Mouse (Mus musculus) thymus, postnatal 14 days (tissue): Measurements from ENCODE around the gene Tmem132b.

ENCODE experiments used
- DNase-seq: peaks from one replicate; pipeline ENCODE4 v3.0.0; 2021

Gene Tmem132b

DNA sequence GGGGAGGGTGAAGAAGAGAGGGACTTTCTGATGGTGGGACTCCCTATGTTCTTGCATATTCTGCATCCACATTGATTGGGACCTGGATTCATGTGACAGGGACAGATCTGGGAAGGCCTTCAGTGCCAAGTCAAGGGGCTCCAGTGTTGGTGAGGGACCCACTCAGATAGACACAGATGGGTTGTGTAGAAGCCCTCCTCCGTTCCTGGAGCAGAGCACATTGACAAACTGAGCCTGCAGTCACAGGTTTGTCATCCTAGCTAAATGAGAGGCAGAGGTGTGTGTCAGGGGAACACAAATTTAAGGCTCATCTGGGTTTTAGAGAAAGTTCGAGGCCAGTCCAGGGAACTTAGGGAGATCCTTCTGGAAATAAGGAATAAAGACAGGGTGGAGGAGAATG is 51.7 kb downstream of the Tmem132b start:
- DNase-seq = no peak

DNA sequence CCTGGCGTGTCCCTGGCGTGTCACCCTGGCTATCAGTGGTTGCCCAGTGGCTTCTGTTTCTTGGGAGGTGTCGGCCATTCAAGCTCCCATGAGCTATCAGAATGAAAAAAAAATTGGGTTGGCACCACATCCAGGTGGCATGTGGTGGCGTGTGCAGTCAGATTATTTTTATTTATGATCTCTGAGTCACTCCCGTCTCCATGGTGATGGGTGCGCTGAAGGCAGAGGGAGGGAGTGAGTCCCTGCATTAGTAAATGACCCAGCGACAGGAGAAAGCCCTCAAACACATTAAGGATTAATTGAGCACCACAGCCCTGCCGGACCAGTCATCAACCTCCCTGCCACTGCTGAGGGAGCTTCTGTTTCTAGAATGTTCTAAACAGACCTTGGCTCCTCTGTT is 52.3 kb downstream of the Tmem132b start:
- no peak for DNase-seq

DNA sequence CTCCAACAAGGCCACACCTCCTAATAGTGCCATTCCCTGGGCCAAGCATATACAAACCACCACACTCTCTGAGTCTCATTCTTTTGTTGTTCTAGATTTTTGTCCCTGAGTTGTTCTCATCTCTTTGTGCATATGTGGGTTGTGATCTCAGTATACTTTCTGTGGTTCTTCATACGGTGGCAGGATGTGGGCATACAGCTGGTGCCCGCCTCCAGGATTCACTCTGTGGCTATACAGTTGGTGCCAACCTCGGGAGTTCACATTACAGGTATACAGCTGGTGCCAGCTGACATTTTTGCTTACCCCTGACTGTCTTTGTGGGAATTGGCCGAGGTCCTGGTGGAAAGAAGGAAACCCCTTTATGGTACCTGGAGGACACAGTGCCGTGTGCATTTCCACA is 53.6 kb downstream of the Tmem132b start:
- DNase-seq = no peak

DNA sequence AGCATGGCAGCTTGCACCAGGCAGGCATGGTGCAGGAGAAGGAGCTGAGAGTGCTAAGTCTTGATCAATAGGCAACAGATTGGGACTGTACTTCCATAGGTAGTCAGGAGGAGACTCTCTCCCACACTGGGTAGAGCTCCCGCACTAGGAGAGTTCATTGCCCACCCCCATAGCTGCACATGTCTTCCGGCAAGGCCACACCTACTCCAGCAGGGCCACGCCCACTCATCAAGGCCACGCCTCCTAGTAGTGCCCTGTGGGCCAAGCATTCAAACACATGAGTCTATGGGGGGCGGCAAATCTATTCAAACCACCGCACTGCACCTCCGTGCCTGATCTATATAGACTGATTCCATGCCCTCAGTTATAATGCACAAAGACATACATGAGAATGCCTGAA is 56.6 kb downstream of the Tmem132b start:
- no peak for DNase-seq

DNA sequence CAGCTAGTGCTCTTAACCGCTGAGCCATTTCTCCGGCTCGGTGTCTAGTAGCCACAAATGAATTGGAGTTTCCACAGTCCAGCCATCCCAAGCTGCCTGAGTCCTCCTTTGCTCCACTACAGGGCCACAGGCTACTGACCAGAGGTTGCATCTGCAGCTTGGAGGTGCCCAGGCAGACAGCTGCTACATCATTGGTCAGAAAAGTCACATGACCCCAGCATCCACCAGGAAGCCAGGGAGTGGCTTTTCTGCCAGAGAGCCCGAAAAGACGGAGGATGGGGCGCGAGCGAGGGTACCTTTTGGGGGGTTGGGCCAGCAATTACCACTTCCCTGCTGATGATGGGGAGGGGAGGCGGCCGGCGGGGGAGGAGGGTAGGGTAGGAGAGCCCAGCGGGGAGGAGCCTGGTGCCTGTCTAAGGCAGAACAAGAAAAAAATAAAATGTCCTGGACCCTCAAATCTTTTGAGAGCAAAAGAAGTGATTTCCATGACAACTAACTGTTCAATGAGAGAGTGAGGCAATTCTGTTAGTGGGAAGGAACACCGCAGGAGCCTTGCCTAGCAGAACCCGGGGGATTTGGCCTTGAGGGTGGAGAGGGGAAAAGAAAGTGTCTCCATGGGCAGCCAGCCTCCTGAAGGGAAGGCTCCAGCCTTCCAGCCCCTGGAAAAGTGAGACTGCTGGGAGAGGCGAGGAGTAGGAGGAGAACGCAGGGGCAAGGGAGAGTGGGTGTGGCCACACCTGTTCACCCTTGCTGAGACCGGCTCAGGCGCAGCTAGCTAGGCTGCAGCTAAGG is 57.5 kb downstream of the Tmem132b start:
- DNase-seq = no peak

DNA sequence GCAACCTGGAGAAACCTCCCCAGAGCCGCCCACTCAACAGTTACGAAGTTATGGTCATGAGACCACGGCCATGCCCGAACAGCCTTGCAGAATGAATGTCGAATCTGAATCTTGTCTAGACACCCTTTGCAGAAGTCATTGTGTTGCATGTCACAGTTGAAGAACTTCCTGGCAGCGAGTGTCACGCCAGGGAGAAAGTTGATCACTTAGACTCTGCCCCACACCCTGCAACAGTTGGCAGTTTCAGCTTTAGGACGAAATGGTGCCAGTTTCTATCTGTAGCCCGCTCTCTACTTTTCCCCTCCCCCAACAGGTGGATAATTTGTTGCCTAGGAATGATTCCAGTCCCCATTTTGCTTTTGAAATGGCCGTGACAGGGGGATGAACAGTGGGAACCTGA is 66.5 kb downstream of the Tmem132b start:
- DNase-seq = no peak

DNA sequence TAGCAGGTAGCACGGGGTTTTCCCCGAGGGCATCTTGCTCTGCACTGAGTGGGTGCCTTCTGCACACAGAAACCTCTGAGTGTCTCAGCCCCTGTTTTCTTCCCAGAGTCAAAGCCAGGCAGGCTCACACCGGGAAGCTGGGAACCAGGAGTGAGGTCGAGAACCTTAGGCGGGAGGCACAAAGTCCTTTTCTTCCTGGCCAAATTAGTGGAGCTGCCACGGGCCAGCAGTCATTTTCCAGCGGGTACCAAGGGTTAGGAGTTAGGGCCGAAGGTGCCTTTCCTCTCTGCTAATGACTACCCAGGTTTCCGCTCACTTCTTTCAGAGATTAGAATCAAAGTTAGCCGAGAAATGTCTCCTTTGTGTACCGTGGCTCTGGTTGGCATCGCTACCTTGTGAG is 75.6 kb downstream of the Tmem132b start:
- DNase-seq = no peak

DNA sequence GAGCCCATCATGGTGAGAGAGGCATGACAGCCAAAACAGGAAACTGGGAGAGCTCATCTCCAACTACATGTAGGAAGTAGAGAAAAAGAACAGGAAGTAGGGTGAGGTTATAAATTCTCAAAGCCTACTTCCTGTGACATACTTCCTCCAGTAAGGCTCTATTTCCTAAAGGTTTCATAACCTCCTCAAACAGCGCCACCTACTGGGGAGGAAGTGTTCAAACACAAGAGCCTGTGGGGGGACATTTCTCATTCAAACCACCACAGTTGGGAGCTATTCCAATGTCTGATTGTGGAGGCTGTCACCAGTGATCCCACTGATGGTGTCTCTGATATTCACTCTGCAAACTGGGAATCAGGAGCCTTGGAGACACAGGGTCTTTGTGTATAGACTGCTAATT is 78.4 kb downstream of the Tmem132b start:
- no peak for DNase-seq

DNA sequence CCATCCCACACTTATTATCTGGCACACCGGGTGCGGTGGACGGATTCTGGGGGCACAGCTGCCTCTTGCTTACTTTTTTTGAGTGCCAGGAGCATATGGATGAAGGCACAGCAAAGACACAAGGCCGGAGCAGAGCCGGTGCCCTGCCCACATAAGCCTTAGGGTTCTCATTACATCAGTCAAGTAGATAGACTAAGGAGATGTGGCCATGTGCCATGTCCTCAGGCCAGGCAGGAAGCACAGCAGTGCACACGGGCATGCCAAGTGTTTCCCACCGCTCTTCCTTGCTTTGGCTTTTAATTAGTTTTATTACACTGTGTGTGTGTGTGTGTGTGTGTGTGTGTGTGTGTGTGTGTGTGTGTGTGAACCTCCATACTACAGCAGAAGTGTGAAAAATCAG is 80.9 kb downstream of the Tmem132b start:
- DNase-seq = no peak

DNA sequence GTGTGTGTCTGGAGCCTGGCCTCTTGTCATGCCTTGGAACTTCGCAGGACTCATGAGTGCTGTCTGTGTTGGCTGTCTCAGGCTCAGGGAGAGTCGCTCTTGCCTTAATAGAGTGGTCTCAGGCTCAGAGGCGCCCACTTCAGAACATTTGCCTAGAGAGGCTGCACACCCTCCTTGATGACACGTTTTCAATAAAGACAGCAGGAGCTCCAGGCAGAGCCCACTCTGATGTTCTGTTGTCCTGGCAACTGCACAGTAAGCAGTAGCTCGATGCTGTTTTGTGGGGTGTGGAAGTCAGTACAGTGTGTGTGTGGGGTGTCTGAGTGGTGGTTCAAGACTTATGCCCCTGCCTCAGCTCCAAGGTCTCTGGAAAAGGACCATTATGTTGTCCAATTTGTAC is 81.6 kb downstream of the Tmem132b start:
- no peak for DNase-seq

DNA sequence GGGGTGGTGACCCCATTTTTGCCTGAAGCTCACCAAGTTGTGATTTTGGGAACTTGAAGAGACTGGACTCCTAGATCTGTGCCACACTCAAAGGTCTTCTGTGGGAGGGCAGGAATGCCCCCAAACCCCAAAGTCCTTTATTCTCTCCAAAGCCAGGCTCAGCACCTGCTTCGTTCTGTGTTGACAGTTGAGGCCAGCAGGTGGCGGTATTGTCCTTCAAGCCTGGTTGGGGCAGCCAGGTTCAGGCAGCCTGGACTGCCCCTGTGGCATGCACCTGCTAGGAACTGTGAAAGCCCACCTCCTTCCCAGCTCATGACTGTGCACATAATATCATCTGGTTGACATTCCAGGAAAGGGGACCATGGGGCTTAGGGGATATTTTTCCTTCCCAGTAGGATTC is 82.8 kb downstream of the Tmem132b start:
- DNase-seq = no peak

DNA sequence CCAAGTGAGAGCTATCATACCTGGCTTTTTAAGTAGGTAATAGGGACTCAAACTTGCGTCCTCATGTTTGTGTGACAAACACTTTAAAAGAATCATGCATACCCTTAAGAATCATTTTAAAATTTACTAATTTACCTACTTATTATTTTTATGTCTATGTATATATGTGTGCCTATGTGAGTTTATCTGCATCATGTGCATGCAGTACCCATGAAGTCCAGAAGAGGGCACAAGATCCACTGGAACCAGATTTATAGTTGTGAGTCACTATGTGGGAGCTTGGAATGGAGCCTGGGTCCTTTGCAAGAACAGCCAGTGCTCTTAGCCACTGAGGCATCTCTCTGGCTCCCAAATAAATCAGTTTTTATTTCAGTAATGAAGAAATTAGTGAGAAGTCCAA is 85.5 kb downstream of the Tmem132b start:
- no peak for DNase-seq

DNA sequence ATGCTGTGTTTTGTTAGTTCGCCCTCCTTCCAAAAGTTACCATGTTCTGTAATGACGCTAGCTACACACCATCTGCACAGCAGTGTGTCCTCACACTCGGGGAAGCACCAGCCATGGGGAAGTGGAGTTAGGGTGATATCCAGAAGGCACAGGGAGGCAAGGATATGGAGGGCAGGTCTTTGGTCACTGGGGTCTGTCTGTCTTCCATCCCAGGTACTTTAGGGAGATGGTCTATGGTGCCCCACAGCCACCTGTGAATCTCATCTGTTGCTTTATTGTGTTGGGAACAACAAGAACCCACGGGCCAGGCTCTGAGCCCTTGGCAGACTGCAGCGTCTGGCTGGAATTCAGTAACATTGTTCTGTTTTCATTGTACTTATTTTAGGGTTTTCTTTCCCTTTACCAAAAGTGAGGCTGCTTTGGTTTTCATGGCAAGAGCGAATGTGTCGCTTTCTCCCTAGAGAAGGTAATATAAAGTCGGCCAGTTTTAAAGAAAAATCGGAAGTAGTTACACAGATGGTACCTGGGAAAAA is 96.3 kb downstream of the Tmem132b start:
- no peak for DNase-seq

DNA sequence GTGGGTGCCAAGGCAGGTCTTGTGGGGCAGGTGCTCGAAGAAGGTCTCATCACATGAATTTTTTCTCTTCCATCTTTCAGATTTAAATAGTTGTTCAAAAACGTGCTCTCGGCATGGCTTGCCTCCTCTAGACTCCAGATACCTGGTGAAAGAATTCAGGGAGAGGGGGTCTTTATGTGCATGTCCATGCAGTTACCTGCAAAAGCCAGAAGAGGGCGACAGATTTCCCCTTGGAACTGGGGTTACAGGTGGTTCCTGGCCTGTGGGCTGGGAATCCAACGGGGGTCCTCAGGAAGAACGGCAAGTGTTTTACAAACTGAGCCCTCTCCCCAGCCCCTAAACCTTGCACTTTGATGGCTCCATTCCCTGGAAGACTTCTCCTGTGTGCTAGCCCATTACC is 103.1 kb downstream of the Tmem132b start:
- DNase-seq = no peak

DNA sequence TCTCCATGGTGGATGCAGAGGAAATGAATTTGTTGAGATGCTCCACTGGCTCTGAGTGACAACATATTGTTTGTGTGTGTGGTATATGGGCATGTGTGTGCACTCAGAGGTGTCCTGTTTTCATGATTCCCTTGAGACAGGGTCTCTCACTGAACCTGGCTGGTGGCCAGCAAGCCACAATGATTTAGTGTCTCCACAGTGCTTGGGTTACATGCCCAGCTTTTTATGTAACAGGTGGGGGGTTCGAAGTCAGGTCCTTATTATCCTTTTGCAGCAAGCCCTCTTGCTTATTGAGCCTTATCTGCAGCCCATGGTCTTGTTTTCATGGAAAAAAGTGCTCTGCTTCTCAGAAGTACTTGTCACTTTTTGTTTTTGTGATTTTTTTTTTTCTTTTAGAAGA is 109.4 kb downstream of the Tmem132b start:
- DNase-seq = no peak

DNA sequence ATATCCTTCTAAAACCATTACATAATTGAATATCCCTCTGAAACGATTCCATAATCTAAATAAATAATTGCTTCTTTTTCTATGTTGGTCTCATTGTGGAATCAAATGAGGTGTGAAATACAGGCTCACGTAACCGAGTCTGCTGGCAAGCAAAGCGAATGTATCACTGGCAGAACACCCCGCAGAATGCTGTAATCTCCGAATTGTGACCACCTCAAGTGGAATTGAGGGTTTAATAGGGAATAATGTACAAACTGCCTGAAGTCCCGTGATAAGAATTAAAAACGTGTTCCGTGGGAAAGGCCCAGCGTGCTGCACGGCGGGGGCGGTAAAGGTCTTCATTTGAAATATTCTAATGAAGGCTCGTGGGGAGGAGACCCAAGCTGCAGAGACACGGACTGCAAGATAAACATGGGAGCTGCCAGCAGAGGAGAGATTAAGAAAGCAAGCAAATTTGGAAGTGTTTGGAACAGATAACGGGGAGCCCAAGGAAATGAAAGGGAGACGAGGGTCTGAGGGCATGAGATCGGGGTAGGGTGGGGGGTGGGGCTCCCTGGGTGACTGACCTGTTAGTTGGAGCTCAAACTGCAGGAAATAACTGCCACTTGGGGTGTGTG is 110.1 kb downstream of the Tmem132b start:
- DNase-seq = no peak

DNA sequence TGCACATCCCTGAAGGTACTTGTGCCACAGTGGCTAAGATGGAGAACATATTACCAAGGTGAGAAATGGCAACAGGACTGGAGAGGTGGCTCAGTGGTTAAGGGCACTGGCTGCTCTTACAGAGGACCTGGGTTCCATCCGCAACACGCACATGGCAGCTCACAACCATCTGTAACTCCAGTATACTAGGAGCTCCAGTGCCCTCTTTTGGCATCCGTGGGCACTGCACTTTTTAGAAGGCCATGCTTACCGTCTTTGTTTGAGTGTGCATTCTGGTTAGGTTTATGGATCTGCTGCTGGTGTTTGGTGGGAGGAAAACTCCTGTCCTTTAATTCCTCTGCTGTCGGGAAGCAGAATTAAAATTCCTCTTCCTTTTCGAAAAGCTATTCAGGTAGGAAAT is 116.7 kb downstream of the Tmem132b start:
- DNase-seq = no peak

DNA sequence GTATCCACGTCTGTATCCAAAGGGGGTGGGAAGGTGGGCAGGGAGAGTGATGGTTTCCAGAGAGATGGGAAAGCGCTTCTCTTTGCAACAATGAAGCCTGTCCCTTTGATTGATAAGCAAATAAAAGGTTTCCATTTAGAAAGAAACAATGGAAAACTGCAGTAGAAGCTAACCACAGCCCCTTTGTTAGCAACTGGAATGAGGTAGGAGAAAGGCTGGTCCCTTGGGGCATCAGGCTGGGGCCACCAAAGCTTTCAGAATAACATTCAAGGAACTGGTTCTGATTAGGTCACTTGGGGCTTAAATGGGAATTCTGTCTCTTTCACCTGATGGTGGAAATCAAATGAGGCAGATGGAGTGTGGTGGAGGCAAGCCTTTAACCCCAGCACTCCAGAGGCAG is 118.4 kb downstream of the Tmem132b start:
- DNase-seq = no peak

DNA sequence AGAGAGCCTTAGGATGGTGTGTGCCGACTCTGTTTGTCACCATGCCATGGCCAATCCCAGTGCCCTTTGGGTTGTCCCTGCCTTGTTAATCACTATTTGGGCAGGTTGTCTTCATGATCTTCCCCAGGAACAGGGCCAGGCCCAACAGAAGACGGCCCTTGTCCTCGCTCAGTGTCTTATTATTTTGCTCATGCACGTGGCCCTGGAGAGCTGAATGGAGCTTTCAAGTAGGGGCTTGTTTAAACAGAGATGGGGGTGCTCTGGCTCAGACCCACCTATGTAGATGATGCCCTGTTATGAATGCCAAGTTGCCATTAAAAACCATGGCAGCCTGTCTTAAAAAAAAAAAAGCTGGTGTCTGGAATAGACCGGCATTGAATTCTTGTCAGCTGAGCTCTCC is 126.5 kb downstream of the Tmem132b start:
- DNase-seq = no peak

DNA sequence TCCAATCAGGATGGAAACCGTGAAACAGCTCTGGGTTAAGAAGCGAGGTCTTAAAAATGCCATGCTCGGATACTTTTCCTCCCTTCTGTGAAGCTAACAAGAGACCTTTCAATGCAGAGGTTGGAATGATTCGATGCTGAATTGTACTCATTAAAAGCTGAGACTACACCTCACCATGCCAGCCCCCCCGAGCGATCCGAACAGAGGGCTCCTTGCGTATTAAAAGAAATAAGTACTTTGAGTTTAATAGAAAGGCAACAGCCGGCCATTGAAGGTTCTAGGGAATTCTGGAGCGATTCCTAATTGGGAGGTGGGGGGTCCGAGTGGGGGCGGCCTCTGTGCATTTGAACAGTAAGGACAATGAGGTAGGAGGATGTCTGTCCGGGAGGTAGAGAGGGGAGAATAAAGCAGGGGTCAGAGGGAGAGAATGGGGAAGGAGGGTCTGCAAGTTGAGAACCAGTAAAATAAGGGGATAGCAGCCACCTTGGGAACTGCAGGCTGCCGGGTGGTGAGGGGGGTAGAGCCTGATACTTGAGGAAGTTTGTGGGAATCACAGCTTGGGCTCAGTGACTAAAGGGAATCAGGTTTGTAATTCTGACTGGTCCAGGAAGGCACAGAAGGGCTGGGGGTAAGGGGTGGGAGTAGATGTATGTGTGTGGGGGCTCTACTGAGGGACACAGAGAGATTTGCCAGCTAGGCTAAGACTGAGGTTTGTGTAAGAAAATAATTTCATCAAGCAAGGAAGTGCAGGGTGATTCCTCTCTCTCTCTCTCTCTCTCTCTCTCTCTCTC is 127.6 kb downstream of the Tmem132b start:
- no peak for DNase-seq

DNA sequence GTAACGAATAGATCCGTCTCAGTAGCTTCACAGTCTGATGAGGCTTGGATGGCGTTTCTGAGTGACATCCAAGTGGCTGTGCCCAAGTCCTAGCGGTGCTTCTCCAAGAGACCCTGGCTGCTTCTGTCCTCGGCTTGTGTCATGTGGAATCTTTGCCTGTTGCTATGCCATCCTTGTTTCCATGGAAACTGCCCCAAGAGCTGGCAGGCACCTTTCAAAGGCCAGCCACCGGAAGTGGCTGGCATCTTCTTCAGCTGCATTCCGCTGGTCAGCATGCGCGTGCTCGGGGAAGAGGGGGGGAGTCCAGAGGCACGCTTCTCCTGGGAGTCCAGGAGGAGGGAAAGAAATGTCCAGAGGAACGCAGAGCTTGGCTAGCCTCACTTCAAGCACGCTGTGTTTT is 144.0 kb downstream of the Tmem132b start:
- no peak for DNase-seq

DNA sequence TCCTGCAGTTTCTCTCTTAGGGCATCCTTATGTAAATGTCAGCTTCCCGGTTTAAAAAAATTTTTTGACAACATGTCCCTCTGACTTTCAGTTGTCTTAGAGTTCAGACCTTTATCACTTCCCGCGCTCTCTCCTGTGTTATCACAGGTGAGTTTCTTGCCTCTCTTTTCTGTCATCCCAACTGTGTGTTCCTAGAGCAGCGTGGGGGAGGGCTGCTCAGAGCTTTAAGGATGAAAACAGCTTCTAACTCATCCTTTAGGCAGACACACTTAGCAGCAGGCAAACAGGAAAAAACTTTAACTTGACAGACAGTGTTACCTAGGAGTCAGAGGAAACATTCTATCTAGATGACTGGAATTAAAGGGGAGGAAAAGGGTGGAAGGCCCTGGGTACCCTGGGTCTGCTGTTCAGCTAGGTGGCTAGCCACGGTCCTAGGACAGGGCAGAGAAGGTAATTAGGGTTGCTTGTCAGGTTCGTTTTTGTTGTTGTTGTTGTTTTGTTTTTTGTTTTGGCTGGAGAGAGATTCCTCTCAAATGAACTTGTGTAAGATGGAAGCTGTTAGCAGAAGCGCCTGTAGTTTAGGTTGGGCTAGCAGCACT is 144.6 kb downstream of the Tmem132b start:
- no peak for DNase-seq

DNA sequence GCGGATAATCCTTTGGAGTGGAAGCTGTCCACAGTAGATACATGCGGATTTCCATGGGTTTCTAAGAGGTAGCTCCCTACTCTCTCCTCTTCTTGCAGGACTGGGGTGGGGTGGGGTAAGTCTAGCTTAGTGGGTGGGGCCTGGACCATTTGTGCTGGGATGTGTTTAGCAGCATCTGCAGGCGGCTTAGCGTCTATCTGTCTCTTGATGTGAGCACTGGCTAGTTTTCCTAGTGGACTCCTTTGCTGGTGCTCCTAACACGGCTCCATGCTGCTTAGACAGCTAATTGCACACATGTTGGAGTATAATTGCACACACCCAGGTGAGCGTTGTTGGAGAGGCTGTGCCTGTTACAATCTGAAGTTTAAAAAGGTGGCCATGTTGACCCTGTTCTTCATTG is 149.3 kb downstream of the Tmem132b start:
- DNase-seq = no peak

DNA sequence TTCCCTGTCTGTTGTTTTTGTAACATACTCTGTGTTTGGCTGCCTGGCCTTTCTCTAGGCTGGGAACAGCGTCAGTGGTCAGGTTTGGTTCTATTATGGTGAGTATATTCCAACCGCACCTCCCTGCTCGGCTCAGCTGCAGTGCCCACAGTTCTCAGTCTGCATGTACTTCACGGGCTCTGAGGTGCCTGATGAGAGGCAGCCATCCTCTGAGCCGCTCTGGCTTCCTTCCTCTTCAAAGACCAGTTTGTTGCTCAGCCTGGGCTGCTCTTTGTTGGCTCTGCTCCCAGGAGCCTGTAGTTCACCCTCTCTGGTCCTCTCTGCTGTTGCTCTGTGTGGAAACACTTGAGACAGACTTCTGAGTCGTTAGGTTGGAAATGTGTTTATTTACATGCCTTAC is 151.9 kb downstream of the Tmem132b start:
- no peak for DNase-seq
